Comparison of ENCODE assay signal across 16 mouse cellular contexts in genomic region chr6:141023501-141023900, GRCm38 (mm10).
"Had no signal": no experiment of that assay in that cellular context is flagged by ENCODE, and none has a peak within 500 bp of the region (broad histone marks: within the 10 kb centered on the region; RNA-seq: fewer than 3 reads in every experiment).

No protein-coding gene starts in this region.

- DNase-seq: heart, postnatal 10 days; heart, postnatal 14 days; heart, postnatal 36 days; heart, postnatal 4 days; kidney, adult 11 months; kidney, adult 18-20 months; kidney, adult 2 months; kidney, adult 8-10 months; kidney, adult 9 months; kidney, postnatal 10 days; kidney, postnatal 14 days; kidney, postnatal 25 days; kidney, postnatal 36 days; kidney, postnatal 4 days; layer of hippocampus, adult 9-11 months; layer of hippocampus, postnatal 36 days had no signal
